Mouse (Mus musculus) heart, embryonic 15.5 days (tissue): ENCODE data around the gene Timm13. TPM values are rescaled to one million over a fixed set of nuclear protein-coding genes. Genes with fewer than 3 reads are reported as not detected.

ENCODE experiments used
- ATAC-seq: fragments of 200-750 bp; cut with Nextera tagmentation; replicated peaks from 2 replicates; pipeline ENCODE4 v1.8.0; 2017; ENCODE audit warnings: low read depth, moderate TSS enrichment; ENCODE audit not compliant: insufficient number of reproducible peaks, insufficient read depth, low FRiP score
- H3K27ac ChIP-seq: fragments of 300-500 bp; sonication (generic); 2 replicates; pipeline ENCODE4 v1.5.1; 2015; ENCODE audit warnings: mild to moderate bottlenecking, inconsistent platforms
- H3K27me3 ChIP-seq: fragments of 300-500 bp; sonication (generic); 2 replicates; pipeline ENCODE4 v1.6.1; 2015; ENCODE audit warnings: inconsistent platforms
- H3K36me3 ChIP-seq: fragments of 300-500 bp; sonication (generic); 2 replicates; pipeline ENCODE4 v1.6.1; 2015; ENCODE audit warnings: mild to moderate bottlenecking, inconsistent platforms
- H3K4me1 ChIP-seq: fragments of 300-500 bp; sonication (generic); replicated peaks from 2 replicates; pipeline ENCODE4 v1.6.1; 2015; ENCODE audit warnings: inconsistent platforms
- H3K4me2 ChIP-seq: fragments of 300-500 bp; sonication (generic); 2 replicates; pipeline ENCODE4 v1.6.1; 2015; ENCODE audit warnings: inconsistent platforms, mild to moderate bottlenecking, moderate library complexity
- H3K4me3 ChIP-seq: fragments of 300-500 bp; sonication (generic); 2 replicates; pipeline ENCODE4 v1.5.1; 2015; ENCODE audit warnings: mild to moderate bottlenecking, inconsistent platforms
- H3K9ac ChIP-seq: fragments of 300-500 bp; sonication (generic); 2 replicates; pipeline ENCODE4 v1.6.1; 2015; ENCODE audit warnings: mild to moderate bottlenecking, inconsistent platforms
- H3K9me3 ChIP-seq: fragments of 300-500 bp; sonication (generic); replicated peaks from 2 replicates; pipeline ENCODE4 v1.6.1; 2016; ENCODE audit warnings: inconsistent platforms
- WGBS: fragments of 180-500 bp; shearing (Covaris S2); methylation state at CpG from one replicate; pipeline ENCODE4 v1.1.7; 2015; ENCODE audit warnings: mixed read lengths; 5-methylcytosine and 5-hydroxymethylcytosine counted together
- polyA plus RNA-seq: library from polyadenylated mRNA; unstranded; fragments of >200 nt; fragmentation: Nextera tagmentation; extraction: Ambion mirVana; gene quantifications from 2 replicates; pipeline ENCODE4 v1.2.1, GENCODE M21; 2015

Gene Timm13
- polyA plus RNA-seq, 1 experiment from 2014 or later: 299 TPM

GRCm38 (mm10) chr10:80880131-80880641 lies 20.6 kb downstream of the Timm13 start:
- no peak overlapping the region for H3K27ac ChIP-seq
- peaks cover 5% of the 10 kb centered on the region; the same call in 1 of the 2 replicates for H3K27me3 ChIP-seq
- H3K36me3 ChIP-seq: no peaks in the 10 kb centered on the region
- 11% methylated on average over 5 of the region's 5 CpGs for WGBS
- no peak overlapping the region for H3K4me2 ChIP-seq
- no peak for ATAC-seq
- H3K4me1 ChIP-seq: peaks cover 12% of the 10 kb centered on the region
- no peaks in the 10 kb centered on the region for H3K9me3 ChIP-seq
- H3K4me3 ChIP-seq: no peak overlapping the region
- no peak overlapping the region for H3K9ac ChIP-seq

DNA sequence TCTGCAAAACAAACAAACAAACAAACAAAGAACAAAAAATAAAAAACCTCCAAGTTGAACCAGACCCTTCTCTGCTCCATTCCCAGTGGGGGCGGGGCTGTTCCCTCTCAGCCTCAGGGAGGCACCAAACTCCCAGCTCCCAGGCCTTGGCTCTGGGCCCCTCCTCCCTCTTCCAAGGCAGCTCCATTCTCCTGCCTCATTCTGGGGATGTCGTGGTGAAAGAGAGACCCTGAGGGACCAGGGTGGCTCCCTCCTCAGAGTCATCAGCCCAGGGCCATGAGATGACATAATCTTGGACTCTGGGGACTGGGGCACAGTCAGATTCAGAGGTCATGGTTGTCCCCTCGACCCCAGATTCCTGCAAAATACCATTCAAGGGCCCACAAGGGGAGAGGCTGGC lies 24.2 kb downstream of the Timm13 start:
- no peak; the same call in 1 of the 2 replicates for ATAC-seq
- H3K9me3 ChIP-seq: no peaks in the 10 kb centered on the region

GRCm38 (mm10) chr10:80876028-80876427 lies 24.7 kb downstream of the Timm13 start:
- H3K9ac ChIP-seq: no peak overlapping the region
- peaks cover 13% of the 10 kb centered on the region; the same call in 1 of the 2 replicates for H3K27me3 ChIP-seq
- no peak for ATAC-seq
- H3K4me2 ChIP-seq: no peak overlapping the region
- H3K27ac ChIP-seq: no peak overlapping the region
- no peak overlapping the region for H3K4me3 ChIP-seq
- no peaks in the 10 kb centered on the region for H3K36me3 ChIP-seq
- H3K4me1 ChIP-seq: peaks cover 12% of the 10 kb centered on the region
- no peaks in the 10 kb centered on the region for H3K9me3 ChIP-seq
- WGBS: 30% methylated on average over 5 of the region's 5 CpGs

More for the DNA sequence above, 24.2 kb downstream of the Timm13 start:
- no peaks in the 10 kb centered on the region for H3K36me3 ChIP-seq
- peaks cover 10% of the 10 kb centered on the region; the same call in 1 of the 2 replicates for H3K27me3 ChIP-seq
- H3K4me3 ChIP-seq: no peak overlapping the region
- WGBS: 28% methylated on average over 3 of the region's 3 CpGs
- H3K27ac ChIP-seq: no peak overlapping the region
- no peak overlapping the region for H3K4me2 ChIP-seq
- peaks cover 12% of the 10 kb centered on the region for H3K4me1 ChIP-seq
- H3K9ac ChIP-seq: no peak overlapping the region

GRCm38 (mm10) chr10:80874035-80874434 lies 26.7 kb downstream of the Timm13 start:
- H3K27me3 ChIP-seq: peaks cover 13% of the 10 kb centered on the region; the same call in 1 of the 2 replicates
- 75% methylated on average over 9 of the region's 9 CpGs for WGBS
- H3K4me3 ChIP-seq: no peak overlapping the region
- no peaks in the 10 kb centered on the region for H3K9me3 ChIP-seq
- H3K9ac ChIP-seq: no peak overlapping the region
- ATAC-seq: no peak
- no peaks in the 10 kb centered on the region for H3K36me3 ChIP-seq
- no peak overlapping the region for H3K27ac ChIP-seq
- H3K4me1 ChIP-seq: peaks cover 12% of the 10 kb centered on the region
- H3K4me2 ChIP-seq: no peak overlapping the region

DNA sequence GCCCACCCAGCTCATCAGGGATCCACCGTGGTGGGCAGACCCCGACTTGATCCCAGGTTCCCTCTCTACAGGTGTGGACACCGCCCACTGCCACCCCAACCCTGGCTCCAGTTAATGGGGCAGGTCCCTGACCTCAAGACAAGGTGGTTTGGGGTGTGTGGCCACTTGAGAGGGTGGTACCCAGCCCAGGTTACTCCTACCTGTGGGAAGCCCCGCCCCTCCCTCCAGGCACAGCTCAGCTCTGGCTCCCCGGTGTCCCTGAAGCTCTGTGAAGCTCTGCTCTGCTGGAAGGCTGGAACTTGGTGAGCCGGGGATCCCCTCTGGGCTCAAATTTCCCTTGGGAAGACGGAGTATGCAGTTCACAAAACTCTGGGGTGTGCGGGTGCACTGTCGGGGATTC lies 29.2 kb downstream of the Timm13 start, which contains the start of gene Tmprss9:
Tmprss9 (plus strand) TSS at position 268 of the 400 bp plus-strand sequence.
- Histone ChIP-seq H3K9ac (no peak within 1 kb of the TSS), H3K36me3 (peaks cover 8% of the 10 kb centered on the region; the same call in 1 of the 2 replicates), H3K4me1 (peaks cover 5% of the 10 kb centered on the region), H3K27ac (no peak within 1 kb of the TSS), H3K9me3 (no peaks in the 10 kb centered on the region), H3K4me3 (no peak within 1 kb of the TSS), H3K4me2 (no peak within 1 kb of the TSS), H3K27me3 (peaks cover 13% of the 10 kb centered on the region; the same call in 1 of the 2 replicates)
- 31% methylated on average over 9 of the region's 9 CpGs for WGBS
- no peak for ATAC-seq

DNA sequence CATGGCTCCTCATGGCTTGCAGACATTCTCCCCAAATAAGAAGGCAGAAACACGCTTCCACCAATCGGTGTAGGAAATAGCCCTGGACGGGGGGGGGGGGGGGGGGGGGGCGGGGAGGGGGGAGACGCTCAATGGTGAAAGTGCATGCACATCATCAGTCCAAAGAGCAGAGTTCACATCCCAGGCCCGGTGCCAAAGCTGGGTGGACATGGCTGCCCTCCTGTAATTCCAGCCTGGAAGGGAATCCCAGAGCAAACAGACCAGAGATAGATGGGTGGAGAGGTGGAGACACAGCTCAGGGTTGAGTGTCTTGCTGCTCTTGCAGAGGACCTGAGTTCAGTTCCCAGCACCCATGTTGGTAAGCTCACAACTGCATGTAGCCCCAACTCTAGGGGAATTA lies 29.8 kb downstream of the Timm13 start:
- Histone ChIP-seq H3K4me3 (no peak overlapping the region), H3K9me3 (no peaks in the 10 kb centered on the region), H3K36me3 (peaks cover 8% of the 10 kb centered on the region; the same call in 1 of the 2 replicates), H3K4me2 (no peak overlapping the region), H3K9ac (no peak overlapping the region), H3K27ac (no peak overlapping the region), H3K4me1 (no peaks in the 10 kb centered on the region), H3K27me3 (peaks cover 13% of the 10 kb centered on the region; the same call in 1 of the 2 replicates)
- no peak for ATAC-seq
- WGBS: 88% methylated on average over 4 of the region's 6 CpGs

DNA sequence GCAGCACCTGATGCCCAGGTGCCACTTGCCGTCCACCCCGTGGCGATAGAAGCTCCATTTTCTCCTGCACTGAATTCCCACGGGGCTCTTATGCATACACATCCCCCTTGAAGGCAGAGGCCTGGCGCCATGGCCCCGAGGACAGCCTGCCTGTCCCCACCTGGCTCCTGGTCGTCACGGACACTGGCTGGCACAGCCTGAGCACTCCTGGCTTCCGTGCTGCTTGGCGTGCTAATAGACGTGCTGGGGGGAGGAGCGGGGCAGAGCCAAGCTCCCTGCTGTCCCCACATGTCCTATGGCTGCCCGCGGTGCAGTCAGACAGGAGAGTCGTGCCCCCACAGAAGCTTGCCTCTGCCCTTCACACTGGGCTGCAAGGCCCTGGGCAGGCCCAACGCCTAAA lies 36.3 kb downstream of the Timm13 start:
- Histone ChIP-seq H3K9me3 (no peaks in the 10 kb centered on the region), H3K27ac (no peak overlapping the region), H3K36me3 (peaks cover 16% of the 10 kb centered on the region; the same call in 1 of the 2 replicates), H3K27me3 (no peaks in the 10 kb centered on the region), H3K9ac (no peak overlapping the region), H3K4me1 (no peaks in the 10 kb centered on the region), H3K4me3 (no peak overlapping the region), H3K4me2 (no peak overlapping the region)
- 85% methylated on average over 16 of the region's 16 CpGs for WGBS
- ATAC-seq: no peak

DNA sequence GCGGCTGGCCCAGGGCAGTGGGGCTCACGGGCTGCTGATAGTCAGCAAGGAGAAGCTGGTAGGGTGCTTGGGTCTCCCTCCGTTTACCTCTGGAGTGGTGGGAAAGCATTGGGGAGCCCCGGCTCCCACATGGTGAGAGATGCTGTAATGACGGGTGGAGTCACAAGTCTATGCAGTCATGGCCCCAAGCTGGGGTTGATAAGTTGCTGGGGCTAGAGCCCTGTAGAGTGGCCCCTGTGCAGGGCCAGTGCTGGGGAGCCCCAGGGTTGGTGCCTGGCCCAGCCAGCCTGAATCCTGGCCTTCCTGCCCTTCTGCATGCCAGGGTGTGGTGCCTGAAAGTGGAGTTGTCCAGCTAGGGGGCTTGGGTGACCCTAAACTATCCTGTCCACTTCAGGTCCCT lies 38.5 kb downstream of the Timm13 start:
- ATAC-seq: no peak
- 89% methylated on average over 5 of the region's 5 CpGs for WGBS
- Histone ChIP-seq H3K4me2 (no peak overlapping the region), H3K27me3 (no peaks in the 10 kb centered on the region), H3K4me1 (no peaks in the 10 kb centered on the region), H3K9ac (no peak overlapping the region), H3K4me3 (no peak overlapping the region), H3K9me3 (no peaks in the 10 kb centered on the region), H3K27ac (no peak overlapping the region), H3K36me3 (peaks cover 8% of the 10 kb centered on the region; the same call in 1 of the 2 replicates)

DNA sequence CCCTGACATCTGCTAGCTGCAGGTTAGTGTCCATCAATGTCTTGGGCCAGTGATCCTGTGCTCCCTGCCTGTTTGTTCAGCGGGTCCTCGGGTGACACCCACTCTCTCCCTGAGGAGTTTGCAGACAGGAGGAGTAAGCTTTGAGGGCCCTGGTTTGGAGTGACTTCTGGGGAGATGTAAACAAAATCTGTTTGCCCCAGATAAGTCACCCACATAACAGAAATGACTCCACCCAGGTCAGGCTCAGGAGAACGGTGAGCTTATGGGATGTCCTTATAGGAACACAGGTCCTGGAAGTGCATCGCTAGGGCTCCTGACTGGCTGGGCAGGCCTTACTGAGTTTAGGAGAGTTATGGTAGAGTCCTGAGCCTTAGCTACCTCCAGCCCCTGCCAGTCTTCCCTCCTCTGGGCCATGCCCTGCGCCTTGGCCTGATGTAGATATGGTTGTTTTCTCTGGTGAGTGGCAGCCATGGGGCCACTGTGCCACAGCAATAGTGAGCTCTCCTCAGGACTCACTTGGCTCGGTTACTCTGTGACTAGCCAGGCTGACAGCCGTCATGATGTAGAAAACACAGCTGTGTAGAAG lies 42.3 kb downstream of the Timm13 start:
- no peaks in the 10 kb centered on the region for H3K9me3 ChIP-seq
- peaks cover 23% of the 10 kb centered on the region for H3K4me1 ChIP-seq
- H3K4me3 ChIP-seq: no peak overlapping the region
- no peaks in the 10 kb centered on the region for H3K27me3 ChIP-seq
- H3K9ac ChIP-seq: no peak overlapping the region
- H3K4me2 ChIP-seq: no peak overlapping the region
- 73% methylated on average over 7 of the region's 7 CpGs for WGBS
- no peak for ATAC-seq
- peaks cover 10% of the 10 kb centered on the region; the same call in 1 of the 2 replicates for H3K36me3 ChIP-seq
- H3K27ac ChIP-seq: no peak overlapping the region

DNA sequence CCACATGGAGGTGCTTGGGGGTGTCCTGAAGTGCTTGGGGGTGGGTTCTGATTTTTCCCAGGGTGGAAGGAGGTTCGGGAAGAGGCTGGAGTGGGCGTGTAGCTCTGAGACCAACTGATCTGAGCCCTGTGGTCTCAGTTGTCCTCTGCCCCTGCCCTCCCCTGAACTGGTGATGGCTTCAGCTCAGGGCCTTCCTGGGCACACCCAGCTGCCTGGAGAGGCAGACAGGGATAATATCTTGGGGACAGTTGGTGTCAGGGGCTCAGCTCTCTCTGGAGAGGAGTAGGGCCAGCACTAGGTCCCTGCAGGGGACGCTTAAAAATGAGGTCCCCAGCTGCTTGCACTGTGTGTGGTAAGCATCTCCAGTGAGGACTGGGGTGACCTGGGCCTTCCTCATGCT lies 42.9 kb downstream of the Timm13 start:
- no peak for ATAC-seq
- WGBS: 77% methylated on average over 3 of the region's 3 CpGs
- no peaks in the 10 kb centered on the region for H3K27me3 ChIP-seq
- H3K4me2 ChIP-seq: 0 out of 2 replicates have a peak overlapping the region, but pooled peaks have one; percentile 4
- H3K9ac ChIP-seq: no peak overlapping the region
- H3K4me3 ChIP-seq: no peak overlapping the region
- no peaks in the 10 kb centered on the region for H3K9me3 ChIP-seq
- peaks cover 26% of the 10 kb centered on the region for H3K4me1 ChIP-seq
- H3K27ac ChIP-seq: no peak overlapping the region
- peaks cover 9% of the 10 kb centered on the region; the same call in 1 of the 2 replicates for H3K36me3 ChIP-seq

- WGBS: 65% methylated on average over 8 of the region's 8 CpGs
- no peak overlapping the region for H3K4me3 ChIP-seq
- H3K9me3 ChIP-seq: no peaks in the 10 kb centered on the region
- no peak overlapping the region for H3K27ac ChIP-seq
- ATAC-seq: no peak
- no peak overlapping the region for H3K9ac ChIP-seq
- H3K4me2 ChIP-seq: 0 out of 2 replicates have a peak overlapping the region, but pooled peaks have one; percentile 4
- no peaks in the 10 kb centered on the region for H3K27me3 ChIP-seq
- H3K36me3 ChIP-seq: peaks cover 8% of the 10 kb centered on the region
- peaks cover 26% of the 10 kb centered on the region for H3K4me1 ChIP-seq
Observed at GRCm38 (mm10) chr10:80857386-80857785, 43.4 kb downstream of the Timm13 start.

- Histone ChIP-seq H3K36me3 (peaks cover 13% of the 10 kb centered on the region), H3K27ac (no peak overlapping the region), H3K9ac (no peak overlapping the region), H3K4me1 (peaks cover 26% of the 10 kb centered on the region), H3K9me3 (no peaks in the 10 kb centered on the region), H3K4me3 (no peak overlapping the region), H3K4me2 (no peak overlapping the region), H3K27me3 (no peaks in the 10 kb centered on the region)
- WGBS: 81% methylated on average over 5 of the region's 5 CpGs
- ATAC-seq: no peak
Observed at GRCm38 (mm10) chr10:80856908-80857307, 43.9 kb downstream of the Timm13 start.
